Mouse (Mus musculus): ENCODE measurements around the gene Ccnd3. TPM values are rescaled to one million over a fixed set of nuclear protein-coding genes. Genes with fewer than 3 reads are reported as not detected.
"Not testable (repeated sequence)": the region's sequence is repeated elsewhere in the genome, so short reads cannot be mapped to it uniquely, and the experiment has no call there.

Gene Ccnd3
- total RNA-seq, 2 experiments from 2014 or later = 119 to 132 TPM

GRCm38 (mm10) chr17:47580962-47581361 lies 76.1 kb downstream of the Ccnd3 start:
- intact Hi-C loops (cut with DNase I) = loop anchor here (5.0 kb wide), 1 partner anchor 39 kb away; no protein-coding TSS in a partner anchor

GRCm38 (mm10) chr17:47588517-47588916 lies 83.7 kb downstream of the Ccnd3 start:
- intact Hi-C loops (cut with DNase I) = no loop called here

More at GRCm38 (mm10) chr17:47580962-47581361, 76.1 kb downstream of the Ccnd3 start:
- no peak for DNase-seq

GRCm38 (mm10) chr17:47591073-47591472 lies 86.2 kb downstream of the Ccnd3 start:
- DNase-seq = no peak
- intact Hi-C loops (cut with DNase I) = no loop called here

More at GRCm38 (mm10) chr17:47588517-47588916, 83.7 kb downstream of the Ccnd3 start:
- no peak for DNase-seq

GRCm38 (mm10) chr17:47593215-47593853 lies 88.5 kb downstream of the Ccnd3 start:
- intact Hi-C loops (cut with DNase I) = no loop called here
- DNase-seq = peak; percentile 97

- DNase-seq = no peak
- intact Hi-C loops (cut with DNase I) = loop anchor here (2.0 kb wide), 1 partner anchor 71 kb away; no protein-coding TSS in a partner anchor
Observed at GRCm38 (mm10) chr17:47593854-47594182, 89.0 kb downstream of the Ccnd3 start.

GRCm38 (mm10) chr17:47594183-47594968 lies 89.5 kb downstream of the Ccnd3 start:
- intact Hi-C loops (cut with DNase I) = loop anchor here (2.0 kb wide), 1 partner anchor 72 kb away; no protein-coding TSS in a partner anchor
- peak; percentile 64 to 70 for DNase-seq

GRCm38 (mm10) chr17:47594969-47595247 lies 90.1 kb downstream of the Ccnd3 start:
- intact Hi-C loops (cut with DNase I) = loop anchor here (2.0 kb wide), 1 partner anchor 72 kb away; no protein-coding TSS in a partner anchor
- no peak for DNase-seq

GRCm38 (mm10) chr17:47595248-47596161 lies 90.7 kb downstream of the Ccnd3 start:
- DNase-seq = peak; percentile 77
- intact Hi-C loops (cut with DNase I) = loop anchor here (1.0 to 2.0 kb wide), 2 partner anchors 73 to 84 kb away; no protein-coding TSS in a partner anchor

- DNase-seq = peak; percentile 28 to 41
- intact Hi-C loops (cut with DNase I) = loop anchor here (1.0 kb wide), 1 partner anchor 85 kb away; no protein-coding TSS in a partner anchor
Observed at GRCm38 (mm10) chr17:47596162-47596838, 91.4 kb downstream of the Ccnd3 start.

GRCm38 (mm10) chr17:47596839-47597164 lies 92.0 kb downstream of the Ccnd3 start:
- intact Hi-C loops (cut with DNase I) = loop anchor here (1.0 kb wide), 1 partner anchor 86 kb away; no protein-coding TSS in a partner anchor

GRCm38 (mm10) chr17:47597261-47597660 lies 92.4 kb downstream of the Ccnd3 start:
- intact Hi-C loops (cut with DNase I) = no loop called here
- DNase-seq = peak; percentile 21 to 26

More at GRCm38 (mm10) chr17:47596839-47597164, 92.0 kb downstream of the Ccnd3 start:
- DNase-seq = peak in 1 of 2 experiments; percentile 23

GRCm38 (mm10) chr17:47597838-47598579 lies 93.2 kb downstream of the Ccnd3 start:
- peak; percentile 53 to 76 for DNase-seq
- intact Hi-C loops (cut with DNase I) = no loop called here

GRCm38 (mm10) chr17:47598580-47599304 lies 93.9 kb downstream of the Ccnd3 start:
- peak in 1 of 2 experiments; percentile 7 for DNase-seq
- intact Hi-C loops (cut with DNase I) = not testable (repeated sequence)

- intact Hi-C loops (cut with DNase I) = no loop called here
- DNase-seq = peak; percentile 48 to 52
Observed at GRCm38 (mm10) chr17:47599511-47600297, 94.9 kb downstream of the Ccnd3 start.

- intact Hi-C loops (cut with DNase I) = no loop called here
- DNase-seq = no peak
Observed at GRCm38 (mm10) chr17:47600601-47601388, 95.9 kb downstream of the Ccnd3 start.

GRCm38 (mm10) chr17:47601389-47601755 lies 96.5 kb downstream of the Ccnd3 start:
- intact Hi-C loops (cut with DNase I) = no loop called here
- no peak for DNase-seq

GRCm38 (mm10) chr17:47602289-47602688 lies 97.4 kb downstream of the Ccnd3 start:
- DNase-seq = no peak
- intact Hi-C loops (cut with DNase I) = no loop called here

Measured in heart, postnatal 10 days (tissue).